Mouse (Mus musculus): Measurements from ENCODE around the gene Atg9a.
A peak's percentile ranks its signal among the peaks of the same experiment; 100 is the strongest.

- TF ChIP-seq CTCF (IDR thresholded peaks at IDR 0.05; ENCODE audit: low read depth, low read length) (no peak), GATA1 (IDR thresholded peaks at IDR 0.05; ENCODE audit: borderline replicate concordance, low read length) (no peak), TAL1 (conservative IDR thresholded peaks at IDR 0.05; ENCODE audit: low read depth, low read length) (peak; percentile 99)
Observed at GRCm38 (mm10) chr1:75136730-75137129, 55.3 kb downstream of the Atg9a start.
